Mouse (Mus musculus) G1E (cell line): Measurements from ENCODE around the gene Ckm.

Source experiments
- CTCF ChIP-seq: IDR thresholded peaks from 2 replicates; pipeline ENCODE4 v1.5.1; 2012; ENCODE audit warnings: low read depth, low read length, inconsistent platforms, mixed read lengths
- GATA1 ChIP-seq: IDR thresholded peaks from 2 replicates; pipeline ENCODE4 v1.6.1; 2012; ENCODE audit warnings: borderline replicate concordance, low read length, inconsistent platforms, mixed read lengths
- POLR2AphosphoS5 ChIP-seq: IDR thresholded peaks from 2 replicates; pipeline ENCODE4 v1.6.1; 2012; ENCODE audit warnings: low read depth, low read length, inconsistent platforms; ENCODE audit not compliant: insufficient replicate concordance

DNA sequence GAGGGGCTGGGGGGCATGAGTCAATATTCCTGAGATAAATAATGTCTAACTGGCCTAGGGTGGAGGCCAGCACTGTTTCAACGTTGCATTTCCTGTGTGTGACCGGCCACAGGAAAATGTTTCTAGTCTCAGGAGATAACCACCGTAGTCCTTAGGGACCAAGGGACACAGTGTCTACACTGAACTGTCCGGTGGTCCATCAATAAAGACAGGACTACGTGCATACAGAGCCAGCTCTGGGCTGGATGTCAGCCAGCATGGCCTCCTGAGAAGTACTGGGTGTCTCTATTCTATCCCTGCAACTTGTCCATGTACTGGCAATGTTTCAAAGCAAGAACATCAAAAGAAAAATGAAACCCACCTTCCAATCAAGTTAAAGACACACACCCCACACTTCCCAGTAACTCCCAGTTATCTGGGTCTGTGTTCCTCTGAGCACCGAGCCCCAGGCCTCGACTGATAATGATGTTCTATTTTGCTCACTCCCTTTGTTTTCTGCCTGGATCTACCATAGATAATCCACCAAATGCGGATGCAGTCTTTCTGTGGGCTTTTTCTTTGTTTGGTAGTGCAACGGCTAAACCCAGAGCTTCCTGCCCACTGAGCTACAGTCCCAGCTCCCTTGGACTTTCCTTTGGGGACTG lies 37.0 kb downstream of the Ckm start:
- TF ChIP-seq CTCF (no peak), GATA1 (no peak), POLR2AphosphoS5 (no peak)
